Mouse (Mus musculus) splenic B cell, adult 2 months (primary cell): ENCODE results near the gene Smim24.

ENCODE experiments used
- DNase-seq: peaks from one replicate; pipeline ENCODE4 v3.0.0-alpha.2; 2011; ENCODE audit warnings: low read depth, low spot score
- H3K27me3 ChIP-seq: 2 replicates; pipeline ENCODE4 v1.6.1; 2012; ENCODE audit warnings: mild to moderate bottlenecking, low read length, moderate library complexity, mixed read lengths; ENCODE audit not compliant: control insufficient read depth, poor library complexity, insufficient read depth, severe bottlenecking
- H3K36me3 ChIP-seq: 2 replicates; pipeline ENCODE4 v1.6.1; 2012; ENCODE audit warnings: mild to moderate bottlenecking, low read length, moderate library complexity, mixed read lengths; ENCODE audit not compliant: control insufficient read depth, poor library complexity, insufficient read depth, severe bottlenecking

The Smim24 gene

DNA sequence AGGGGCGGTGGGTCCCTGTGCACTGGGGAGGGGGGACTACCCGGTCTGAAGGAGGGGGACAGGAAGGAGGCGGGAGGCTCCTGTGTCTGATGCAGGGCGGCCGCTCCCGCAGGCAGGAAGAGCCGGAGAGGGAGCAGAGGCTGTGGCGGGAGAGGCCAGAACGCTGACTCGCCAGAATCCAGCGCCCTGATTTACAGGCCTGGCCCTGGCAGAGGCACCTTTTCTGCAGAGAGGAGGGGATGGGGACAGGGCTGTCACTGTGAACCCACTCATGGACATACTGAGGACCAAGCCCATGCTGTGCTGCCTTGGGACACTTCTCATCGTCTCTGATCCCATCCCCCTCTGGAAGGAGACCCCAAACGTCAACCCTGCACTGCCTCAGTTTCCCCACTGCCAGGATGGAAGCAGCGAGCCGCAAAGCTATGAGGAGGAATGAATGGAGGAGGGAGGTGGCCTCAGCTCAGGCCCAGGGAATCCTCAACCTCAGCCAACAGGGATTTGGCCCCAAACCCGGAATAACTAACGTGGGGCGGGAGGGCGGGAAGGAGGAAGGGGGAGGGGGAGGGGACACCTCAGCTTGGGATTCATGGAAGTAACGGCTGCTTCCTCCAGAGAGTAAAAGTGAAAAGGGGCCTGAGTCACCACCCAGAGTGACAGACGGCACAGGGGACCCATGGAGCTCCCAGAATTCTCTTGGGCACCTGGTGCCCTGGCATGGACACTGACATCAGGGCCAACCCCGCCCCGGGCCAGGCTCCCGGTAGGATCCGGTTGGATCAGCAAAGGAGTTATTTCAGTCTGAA lies 31.6 kb downstream of the Smim24 start:
- Histone ChIP-seq H3K27me3 (peaks cover 2% of the 10 kb centered on the region; the same call in 1 of the 2 replicates), H3K36me3 (no peaks in the 10 kb centered on the region)
- no peak for DNase-seq

DNA sequence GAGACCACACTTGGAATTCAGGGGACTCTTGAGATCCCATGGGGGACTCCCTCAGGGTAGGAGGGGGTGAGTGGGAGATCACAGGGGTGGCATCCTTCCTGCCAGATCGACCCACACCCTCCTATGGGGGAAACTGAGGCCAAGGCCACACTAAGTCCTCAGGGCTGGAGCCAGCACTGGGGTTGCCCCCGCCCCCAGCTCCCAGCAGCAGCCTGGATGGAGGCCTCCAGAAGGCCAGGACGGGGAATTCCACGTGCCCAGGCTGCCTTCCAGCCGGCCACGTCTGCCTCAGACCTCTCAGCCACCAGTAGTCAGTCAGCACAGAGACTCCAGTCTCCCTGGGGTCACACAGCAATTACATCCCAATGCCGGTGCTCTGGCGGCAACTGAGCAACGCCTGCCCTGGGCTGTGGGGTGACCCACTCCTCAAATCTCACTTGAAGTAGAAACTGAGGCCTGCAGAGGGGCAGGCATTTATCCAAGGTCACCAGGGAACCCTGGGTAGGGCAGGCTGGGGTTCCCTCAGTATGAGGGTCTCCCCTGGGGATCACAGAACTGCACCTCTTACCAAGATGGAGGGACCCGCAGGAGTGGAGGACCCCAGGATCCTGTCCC lies 32.5 kb downstream of the Smim24 start:
- H3K36me3 ChIP-seq = no peaks in the 10 kb centered on the region
- no peak for DNase-seq

GRCm38 (mm10) chr10:81426081-81426671 lies 33.3 kb downstream of the Smim24 start:
- DNase-seq = no peak
- H3K27me3 ChIP-seq = peaks cover 2% of the 10 kb centered on the region; the same call in 1 of the 2 replicates
- no peaks in the 10 kb centered on the region for H3K36me3 ChIP-seq

More for the DNA sequence above, 32.5 kb downstream of the Smim24 start:
- H3K27me3 ChIP-seq = peaks cover 2% of the 10 kb centered on the region; the same call in 1 of the 2 replicates

DNA sequence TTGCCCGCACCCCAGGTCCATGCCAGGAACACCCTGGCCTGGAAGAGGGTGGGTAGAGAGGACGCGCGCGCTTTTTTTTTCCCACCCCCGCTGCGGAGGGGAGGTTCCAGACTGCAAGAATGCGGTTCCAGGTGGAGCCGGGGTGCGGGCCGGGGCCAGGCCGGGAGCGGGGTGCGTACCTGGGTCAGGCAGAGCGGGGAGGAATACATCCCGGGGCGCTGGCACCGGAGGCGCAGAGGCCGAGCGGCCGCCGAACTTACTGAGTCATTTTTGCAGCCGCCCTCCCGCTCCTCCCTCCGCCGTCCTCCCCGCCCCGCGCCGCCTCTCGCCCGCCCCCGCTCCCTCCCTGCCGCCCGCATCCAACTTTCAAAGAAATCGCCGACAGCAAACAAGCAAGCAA lies 34.0 kb downstream of the Smim24 start:
- DNase-seq = no peak
- Histone ChIP-seq H3K36me3 (no peaks in the 10 kb centered on the region), H3K27me3 (peaks cover 2% of the 10 kb centered on the region; the same call in 1 of the 2 replicates)

DNA sequence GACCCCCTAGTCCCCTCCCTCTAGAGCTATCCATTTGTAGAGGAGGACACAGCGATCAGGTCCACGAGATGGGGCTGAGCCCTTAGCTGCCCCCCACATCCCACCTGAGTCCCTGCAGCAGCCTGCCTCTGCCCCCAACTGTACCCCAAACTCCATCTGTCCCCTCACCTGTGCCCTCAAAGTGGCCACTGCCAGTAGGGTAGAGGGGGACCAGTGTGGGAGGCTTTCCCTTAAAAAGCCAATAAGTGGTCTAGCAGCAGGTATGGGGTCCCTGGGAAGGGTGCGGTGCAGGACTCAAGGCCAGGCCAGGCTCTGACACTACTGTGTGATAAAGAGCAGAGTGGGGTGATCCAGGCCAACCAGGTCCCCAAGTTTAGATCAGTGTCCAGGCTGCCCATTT lies 34.5 kb downstream of the Smim24 start:
- Histone ChIP-seq H3K36me3 (no peaks in the 10 kb centered on the region), H3K27me3 (peaks cover 2% of the 10 kb centered on the region; the same call in 1 of the 2 replicates)
- DNase-seq = no peak

DNA sequence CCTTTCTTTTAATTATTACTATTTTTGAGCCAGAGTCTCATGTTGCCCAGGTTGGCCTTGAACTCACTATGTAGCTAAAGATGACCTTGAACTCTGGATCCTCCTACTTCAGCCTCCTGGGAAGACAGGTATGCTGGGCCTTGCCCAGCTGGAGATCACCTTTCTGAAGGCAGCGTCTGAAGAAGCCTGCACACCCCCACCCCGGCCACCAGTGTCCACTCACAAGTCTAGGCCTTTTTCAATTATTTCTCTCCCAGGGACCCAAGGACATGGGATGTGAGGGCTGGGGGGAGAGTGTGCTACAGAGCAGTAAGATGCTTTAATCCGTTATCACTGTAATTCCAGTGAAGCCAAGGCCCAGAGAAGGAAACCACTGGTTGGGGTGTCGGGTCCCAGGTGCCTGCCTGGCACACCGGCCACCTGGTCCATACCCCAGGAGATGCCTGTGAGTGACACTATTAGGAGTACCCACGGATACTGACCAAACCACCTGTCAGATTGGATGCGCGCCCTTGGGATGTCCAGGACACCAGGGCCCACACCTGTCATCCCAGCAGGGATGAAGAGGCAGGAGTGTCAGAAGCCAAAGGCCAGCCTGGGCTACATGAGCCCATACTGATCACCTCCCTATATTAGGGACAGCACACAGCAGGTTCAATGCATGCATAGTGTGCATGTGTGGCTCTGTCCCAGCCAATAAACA lies 35.1 kb downstream of the Smim24 start:
- H3K36me3 ChIP-seq = no peaks in the 10 kb centered on the region
- peaks cover 2% of the 10 kb centered on the region; the same call in 1 of the 2 replicates for H3K27me3 ChIP-seq
- DNase-seq = no peak

- no peak for DNase-seq
- H3K36me3 ChIP-seq = no peaks in the 10 kb centered on the region
- H3K27me3 ChIP-seq = peaks cover 2% of the 10 kb centered on the region; the same call in 1 of the 2 replicates
Observed at GRCm38 (mm10) chr10:81428507-81428870, 35.6 kb downstream of the Smim24 start.

DNA sequence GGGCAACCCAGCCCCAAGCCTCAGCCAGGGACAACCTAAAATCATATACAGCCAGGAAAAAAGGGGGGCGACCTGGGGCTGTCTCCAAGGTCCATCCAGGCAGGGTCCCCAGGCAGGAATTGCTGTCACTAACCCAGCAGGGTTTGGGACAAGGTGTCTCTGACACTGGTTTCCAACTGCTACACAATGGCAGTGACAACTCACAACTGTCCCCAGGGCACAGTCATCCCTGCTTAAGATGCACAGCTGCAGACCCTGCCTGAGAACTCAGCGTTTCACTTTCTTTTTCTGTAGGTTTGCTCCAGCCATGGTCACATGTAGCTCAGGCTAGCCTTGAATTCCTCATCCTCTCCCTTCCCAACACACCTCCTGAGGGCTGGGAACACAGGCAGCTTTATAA lies 36.2 kb downstream of the Smim24 start:
- H3K27me3 ChIP-seq = peaks cover 2% of the 10 kb centered on the region; the same call in 1 of the 2 replicates
- no peak for DNase-seq

DNA sequence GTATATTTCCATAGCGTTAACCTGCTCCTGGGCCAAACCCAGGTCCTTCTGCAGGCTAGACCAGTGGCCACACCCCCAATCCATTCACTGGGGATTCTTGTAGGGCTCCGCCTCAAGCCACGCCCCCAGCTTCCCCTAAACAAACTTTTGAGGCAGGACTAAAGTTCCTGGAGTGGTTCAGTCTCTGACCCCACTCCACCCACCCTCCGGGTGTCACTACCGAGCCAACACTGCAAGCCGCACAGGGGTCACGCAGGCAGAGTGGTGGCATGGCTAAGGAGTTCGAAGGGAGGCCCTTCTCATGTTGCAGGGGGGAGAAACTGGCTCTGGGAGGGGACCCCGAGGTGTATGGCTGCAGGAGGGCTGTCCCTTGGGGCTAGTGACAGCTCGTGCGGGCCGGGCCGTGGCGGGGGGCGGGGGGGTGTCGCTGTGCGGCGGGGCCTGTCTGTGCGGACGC lies 36.8 kb downstream of the Smim24 start:
- peak; percentile 88 for DNase-seq
- H3K36me3 ChIP-seq = no peaks in the 10 kb centered on the region
- peaks cover 2% of the 10 kb centered on the region; the same call in 1 of the 2 replicates for H3K27me3 ChIP-seq

More for the DNA sequence above, 36.2 kb downstream of the Smim24 start:
- H3K36me3 ChIP-seq = no peaks in the 10 kb centered on the region

- H3K36me3 ChIP-seq = no peaks in the 10 kb centered on the region
- peak; percentile 83 for DNase-seq
- H3K27me3 ChIP-seq = peaks cover 2% of the 10 kb centered on the region; the same call in 1 of the 2 replicates
Observed at GRCm38 (mm10) chr10:81430141-81430830, 37.4 kb downstream of the Smim24 start.

DNA sequence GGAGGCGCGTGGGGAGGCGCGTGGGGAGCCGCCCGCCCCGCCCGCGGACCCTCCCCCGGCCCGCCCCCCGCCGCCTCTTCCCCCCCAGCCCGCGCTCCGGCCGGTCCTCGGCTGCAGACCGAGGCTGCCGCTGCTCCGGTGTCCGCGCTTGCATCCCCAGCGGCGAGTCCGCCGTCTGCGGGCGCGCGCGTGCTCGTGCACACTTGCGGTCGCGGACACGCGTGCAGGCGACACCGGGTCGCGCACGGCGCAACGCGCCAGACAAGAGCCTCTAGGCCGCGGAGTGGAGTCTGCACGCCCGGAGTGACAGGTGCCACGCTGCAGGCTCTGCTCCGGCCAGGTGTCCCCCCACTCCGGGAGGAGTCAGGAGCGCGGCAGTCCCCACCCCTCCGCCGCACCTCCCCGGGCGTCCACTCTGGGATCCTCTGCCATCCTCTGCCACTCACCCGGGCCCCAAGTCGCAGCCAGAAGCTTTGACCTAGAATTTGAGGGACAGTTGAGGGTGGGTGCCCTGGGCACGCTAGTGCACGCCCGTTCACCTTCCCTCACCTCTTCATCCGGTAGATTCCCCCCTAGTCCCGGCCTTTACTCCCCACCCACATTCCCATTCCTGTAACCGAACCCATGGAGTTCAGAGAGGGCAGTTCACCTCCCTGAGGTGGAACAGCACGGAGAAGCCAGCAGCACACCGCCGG lies 38.1 kb downstream of the Smim24 start:
- peaks cover 2% of the 10 kb centered on the region; the same call in 1 of the 2 replicates for H3K27me3 ChIP-seq
- peak; percentile 62 for DNase-seq
- H3K36me3 ChIP-seq = no peaks in the 10 kb centered on the region

DNA sequence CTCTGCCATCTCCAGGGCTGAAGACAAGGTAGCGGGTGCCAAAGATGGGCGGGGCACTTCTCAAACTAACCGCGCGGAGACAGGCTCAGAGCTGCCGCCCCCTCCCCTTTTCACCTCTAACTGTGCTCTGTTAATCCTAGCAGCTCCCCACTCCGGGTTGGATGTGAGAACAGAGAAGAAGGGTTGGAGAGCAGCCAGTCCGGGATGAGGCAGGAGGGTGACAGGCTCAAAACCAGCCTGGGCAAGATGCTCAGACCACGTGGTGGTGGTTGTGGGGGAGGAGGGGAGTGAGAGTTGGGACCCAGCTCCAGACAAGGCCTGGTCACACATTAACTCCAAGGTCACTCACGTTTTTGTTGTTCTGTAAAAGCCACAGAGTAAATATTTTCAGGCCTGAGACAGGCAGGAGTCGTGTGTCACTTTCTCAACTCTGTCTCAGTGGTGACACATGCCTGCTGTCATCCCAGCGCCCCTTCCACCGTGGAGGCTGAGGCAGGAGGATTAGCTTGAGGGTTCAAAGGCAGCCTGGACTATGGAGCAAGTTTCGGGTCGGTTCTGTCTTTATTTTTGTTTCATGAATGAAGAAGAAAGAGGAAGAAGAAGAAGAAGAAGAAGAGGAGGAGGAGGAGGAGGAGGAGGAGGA lies 38.8 kb downstream of the Smim24 start:
- peaks cover 1% of the 10 kb centered on the region; the same call in 1 of the 2 replicates for H3K27me3 ChIP-seq
- peak; percentile 31 for DNase-seq
- no peaks in the 10 kb centered on the region for H3K36me3 ChIP-seq

DNA sequence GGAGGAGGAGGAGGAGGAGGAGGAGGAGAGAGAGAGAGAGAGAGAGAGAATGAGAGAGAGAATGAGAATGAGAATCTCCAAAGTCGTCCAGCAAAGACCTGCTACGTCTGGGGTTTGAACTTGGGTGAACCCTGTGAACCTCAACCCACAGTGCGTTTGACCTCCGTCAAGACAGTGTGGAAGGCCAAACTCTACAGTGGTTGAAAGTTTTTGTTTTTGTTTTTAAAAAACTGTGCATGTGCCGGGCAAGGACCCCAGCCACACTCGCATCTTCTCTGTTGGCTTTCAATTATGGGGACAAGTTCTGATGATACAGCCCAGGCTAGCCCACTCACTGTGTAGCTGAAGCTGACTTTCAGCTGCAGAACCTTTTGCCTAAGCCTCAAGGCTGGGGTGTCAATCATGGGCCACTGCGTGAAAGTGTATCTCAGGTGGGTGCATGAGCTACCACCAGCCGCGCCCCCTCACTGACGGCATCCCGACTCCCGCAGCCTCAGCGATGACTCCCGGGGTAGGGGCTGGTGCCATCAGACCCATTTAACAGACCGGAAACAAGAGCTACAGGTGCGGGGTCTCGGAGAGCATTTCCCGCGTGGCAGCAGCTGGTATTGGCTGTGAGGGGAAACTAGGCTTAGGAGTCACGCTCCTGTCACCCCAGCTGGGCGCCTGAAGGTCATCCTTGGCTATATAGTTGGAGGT lies 39.5 kb downstream of the Smim24 start:
- Histone ChIP-seq H3K27me3 (no peaks in the 10 kb centered on the region), H3K36me3 (no peaks in the 10 kb centered on the region)
- no peak for DNase-seq
